Mouse (Mus musculus): ENCODE data around the gene 1700066M21Rik.

DNA sequence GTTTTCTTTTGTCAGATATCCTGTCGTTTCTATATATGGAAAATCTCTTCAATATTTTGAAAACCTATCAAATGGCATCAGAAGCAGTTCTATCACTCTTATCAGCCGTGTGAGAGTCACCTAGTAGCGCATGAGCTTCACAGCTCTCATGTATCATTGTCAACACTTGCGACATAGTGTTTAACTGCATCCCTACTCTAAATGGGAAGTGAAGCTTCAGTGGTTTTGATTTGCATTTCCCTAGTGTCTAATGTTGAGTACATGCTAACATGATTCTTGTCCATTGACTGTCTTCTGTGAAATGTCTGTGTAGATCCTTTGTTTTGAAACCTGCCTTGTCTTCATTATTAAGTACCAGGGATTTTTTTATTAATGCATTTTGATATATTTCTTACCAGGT, 7.0 kb upstream of the 1700066M21Rik start:
- TF ChIP-seq ZNF384 (IDR thresholded peaks at IDR 0.05; ENCODE audit: low read depth, low read length) (no peak), ZC3H11A (IDR thresholded peaks at IDR 0.05; ENCODE audit: borderline replicate concordance, low read depth, low read length) (no peak), MAFK (IDR thresholded peaks at IDR 0.05; ENCODE audit: insufficient read depth, low read depth, low read length) (no peak), CHD2 (IDR thresholded peaks at IDR 0.05; ENCODE audit: low read depth, low read length) (no peak)
